Mouse (Mus musculus) forebrain, embryonic 16.5 days (tissue): ENCODE measurements around the gene Slfn2. TPM values are rescaled to one million over a fixed set of nuclear protein-coding genes. Genes with fewer than 3 reads are reported as not detected.

Experiments used
- ATAC-seq: fragments of 200-750 bp; cut with Nextera tagmentation; 2 replicates; pipeline ENCODE4 v1.8.0; 2017; ENCODE audit warnings: mild to moderate bottlenecking, moderate library complexity
- H3K27ac ChIP-seq: fragments of 300-500 bp; sonication (generic); 2 replicates; pipeline ENCODE4 v1.5.1; 2014; ENCODE audit warnings: low read length, control low read depth
- H3K27me3 ChIP-seq: fragments of 300-500 bp; sonication (generic); replicated peaks from 2 replicates; pipeline ENCODE4 v1.6.1; 2014; ENCODE audit warnings: low read length; ENCODE audit not compliant: control insufficient read depth, insufficient read depth
- H3K36me3 ChIP-seq: fragments of 300-500 bp; sonication (generic); 2 replicates; pipeline ENCODE4 v1.6.1; 2014; ENCODE audit not compliant: control insufficient read depth, insufficient read depth
- H3K4me1 ChIP-seq: fragments of 300-500 bp; sonication (generic); replicated peaks from 2 replicates; pipeline ENCODE4 v1.6.1; 2014; ENCODE audit warnings: low read length; ENCODE audit not compliant: control insufficient read depth, insufficient read depth
- H3K4me2 ChIP-seq: fragments of 300-500 bp; sonication (generic); 2 replicates; pipeline ENCODE4 v1.6.1; 2014; ENCODE audit warnings: mild to moderate bottlenecking, low read length, control low read depth
- H3K4me3 ChIP-seq: fragments of 300-500 bp; sonication (generic); replicated peaks from 2 replicates; pipeline ENCODE4 v1.5.1; 2014; ENCODE audit warnings: mild to moderate bottlenecking, low read length, control low read depth
- H3K9ac ChIP-seq: fragments of 300-500 bp; sonication (generic); replicated peaks from 2 replicates; pipeline ENCODE4 v1.6.1; 2014; ENCODE audit warnings: low read depth, low read length, control low read depth
- H3K9me3 ChIP-seq: fragments of 300-500 bp; sonication (generic); 2 replicates; pipeline ENCODE4 v1.6.1; 2016; ENCODE audit warnings: low read length; ENCODE audit not compliant: control insufficient read depth
- WGBS: fragments of 180-500 bp; shearing (Covaris S2); extraction: QIAGEN DNeasy Blood & Tissue Kit; methylation state at CpG from one replicate; pipeline ENCODE4 v1.1.7; 2014; 5-methylcytosine and 5-hydroxymethylcytosine counted together
- polyA plus RNA-seq: library from polyadenylated mRNA; unstranded; fragments of >200 nt; fragmentation: Nextera tagmentation; extraction: Ambion mirVana; gene quantifications from 2 replicates; pipeline ENCODE4 v1.2.1, GENCODE M21; 2015

The Slfn2 gene
- polyA plus RNA-seq, 1 experiment from 2014 or later, result 0.73 TPM

GRCm38 (mm10) chr11:83043891-83044290 is 21.0 kb upstream of the Slfn2 start:
- H3K36me3 ChIP-seq, result no peaks in the 10 kb centered on the region
- no peak overlapping the region for H3K4me3 ChIP-seq
- H3K9ac ChIP-seq, result no peak overlapping the region
- H3K4me1 ChIP-seq, result no peaks in the 10 kb centered on the region
- ATAC-seq, result no peak
- H3K27ac ChIP-seq, result no peak overlapping the region
- H3K4me2 ChIP-seq, result no peak overlapping the region
- H3K27me3 ChIP-seq, result peaks cover 3% of the 10 kb centered on the region
- 88% methylated on average over 4 of the region's 4 CpGs for WGBS
- no peaks in the 10 kb centered on the region for H3K9me3 ChIP-seq

GRCm38 (mm10) chr11:83045642-83046041 is 19.3 kb upstream of the Slfn2 start:
- no peak for ATAC-seq
- Histone ChIP-seq H3K4me1 (no peaks in the 10 kb centered on the region), H3K36me3 (no peaks in the 10 kb centered on the region), H3K27ac (no peak overlapping the region), H3K9me3 (no peaks in the 10 kb centered on the region), H3K4me2 (no peak overlapping the region), H3K9ac (no peak overlapping the region), H3K4me3 (no peak overlapping the region), H3K27me3 (no peaks in the 10 kb centered on the region)
- 95% methylated on average over 3 of the region's 3 CpGs for WGBS

GRCm38 (mm10) chr11:83057863-83058262 is 7.0 kb upstream of the Slfn2 start:
- no peaks in the 10 kb centered on the region for H3K27me3 ChIP-seq
- no peak overlapping the region for H3K27ac ChIP-seq
- H3K9ac ChIP-seq, result no peak overlapping the region
- H3K9me3 ChIP-seq, result no peaks in the 10 kb centered on the region
- no peaks in the 10 kb centered on the region for H3K36me3 ChIP-seq
- no peak overlapping the region for H3K4me3 ChIP-seq
- WGBS, result 3% methylated on average over 5 of the region's 5 CpGs
- no peak overlapping the region for H3K4me2 ChIP-seq
- no peak for ATAC-seq
- H3K4me1 ChIP-seq, result no peaks in the 10 kb centered on the region

GRCm38 (mm10) chr11:83060412-83061020 is 4.4 kb upstream of the Slfn2 start:
- no peak overlapping the region for H3K27ac ChIP-seq
- H3K4me1 ChIP-seq, result no peaks in the 10 kb centered on the region
- H3K9ac ChIP-seq, result no peak overlapping the region
- no peaks in the 10 kb centered on the region for H3K9me3 ChIP-seq
- ATAC-seq, result no peak
- H3K4me2 ChIP-seq, result no peak overlapping the region
- H3K27me3 ChIP-seq, result no peaks in the 10 kb centered on the region
- no peak overlapping the region for H3K4me3 ChIP-seq
- no peaks in the 10 kb centered on the region for H3K36me3 ChIP-seq
- 73% methylated on average over 5 of the region's 5 CpGs for WGBS

- WGBS, result 92% methylated on average over 7 of the region's 7 CpGs
- H3K4me2 ChIP-seq, result no peak overlapping the region
- no peak overlapping the region for H3K27ac ChIP-seq
- no peaks in the 10 kb centered on the region for H3K36me3 ChIP-seq
- H3K27me3 ChIP-seq, result no peaks in the 10 kb centered on the region
- no peak for ATAC-seq
- no peak overlapping the region for H3K4me3 ChIP-seq
- no peaks in the 10 kb centered on the region for H3K9me3 ChIP-seq
- no peak overlapping the region for H3K9ac ChIP-seq
- H3K4me1 ChIP-seq, result no peaks in the 10 kb centered on the region
These were observed 3.1 kb upstream of the Slfn2 start for GRCm38 (mm10) chr11:83061806-83062205.

GRCm38 (mm10) chr11:83063126-83063525 is 1.8 kb upstream of the Slfn2 start:
- ATAC-seq, result no peak
- Histone ChIP-seq H3K4me2 (no peak overlapping the region), H3K4me3 (no peak overlapping the region), H3K4me1 (no peaks in the 10 kb centered on the region), H3K9me3 (no peaks in the 10 kb centered on the region), H3K9ac (no peak overlapping the region), H3K27me3 (no peaks in the 10 kb centered on the region), H3K36me3 (no peaks in the 10 kb centered on the region), H3K27ac (no peak overlapping the region)
- WGBS, result 89% methylated on average over 4 of the region's 4 CpGs

GRCm38 (mm10) chr11:83063941-83064349 is 967 bp upstream of the Slfn2 start:
- no peak for ATAC-seq
- no peaks in the 10 kb centered on the region for H3K27me3 ChIP-seq
- no peak overlapping the region for H3K9ac ChIP-seq
- H3K36me3 ChIP-seq, result no peaks in the 10 kb centered on the region
- no peak overlapping the region for H3K27ac ChIP-seq
- H3K4me1 ChIP-seq, result no peaks in the 10 kb centered on the region
- no peak overlapping the region for H3K4me2 ChIP-seq
- 70% methylated on average over 3 of the region's 3 CpGs for WGBS
- no peak overlapping the region for H3K4me3 ChIP-seq
- no peaks in the 10 kb centered on the region for H3K9me3 ChIP-seq

- Histone ChIP-seq H3K4me3 (no peak overlapping the region), H3K4me1 (no peaks in the 10 kb centered on the region), H3K27me3 (no peaks in the 10 kb centered on the region), H3K36me3 (no peaks in the 10 kb centered on the region), H3K9ac (no peak overlapping the region), H3K4me2 (no peak overlapping the region), H3K27ac (no peak overlapping the region), H3K9me3 (no peaks in the 10 kb centered on the region)
- 20% methylated on average over 6 of the region's 6 CpGs for WGBS
- ATAC-seq, result no peak
These were observed 781 bp downstream of the Slfn2 start for GRCm38 (mm10) chr11:83065441-83066344.

GRCm38 (mm10) chr11:83066640-83067531 is 2.0 kb downstream of the Slfn2 start:
- WGBS, result 31% methylated on average over 11 of the region's 11 CpGs
- H3K36me3 ChIP-seq, result no peaks in the 10 kb centered on the region
- H3K27ac ChIP-seq, result no peak overlapping the region
- no peak overlapping the region for H3K4me3 ChIP-seq
- H3K4me1 ChIP-seq, result no peaks in the 10 kb centered on the region
- no peaks in the 10 kb centered on the region for H3K27me3 ChIP-seq
- no peaks in the 10 kb centered on the region for H3K9me3 ChIP-seq
- H3K9ac ChIP-seq, result no peak overlapping the region
- H3K4me2 ChIP-seq, result no peak overlapping the region
- ATAC-seq, result no peak
